Mouse (Mus musculus): ENCODE measurements around the gene Rhot1.

Rhot1 gene

DNA sequence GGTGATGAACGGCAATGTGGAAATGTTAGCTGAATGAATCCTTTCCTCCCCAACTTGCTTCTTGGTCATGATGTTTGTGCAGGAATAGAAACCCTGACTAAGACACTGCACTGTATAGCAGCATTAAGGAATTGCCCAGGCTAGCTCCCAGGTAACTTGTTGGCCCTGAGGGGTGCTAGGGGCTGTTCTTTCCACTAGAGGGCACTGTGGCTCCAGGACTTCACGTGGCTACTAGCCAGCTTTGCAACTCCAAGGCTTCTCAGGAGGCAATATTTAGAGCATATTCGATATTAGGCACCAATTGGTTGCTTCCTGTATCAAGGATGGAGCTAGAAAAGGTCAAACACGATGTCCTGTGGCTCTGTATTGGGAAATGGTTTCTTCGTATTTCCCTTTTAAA, 78.3 kb downstream of the Rhot1 start:
- in situ Hi-C loops (cut with MboI, MseI): no loop called here

DNA sequence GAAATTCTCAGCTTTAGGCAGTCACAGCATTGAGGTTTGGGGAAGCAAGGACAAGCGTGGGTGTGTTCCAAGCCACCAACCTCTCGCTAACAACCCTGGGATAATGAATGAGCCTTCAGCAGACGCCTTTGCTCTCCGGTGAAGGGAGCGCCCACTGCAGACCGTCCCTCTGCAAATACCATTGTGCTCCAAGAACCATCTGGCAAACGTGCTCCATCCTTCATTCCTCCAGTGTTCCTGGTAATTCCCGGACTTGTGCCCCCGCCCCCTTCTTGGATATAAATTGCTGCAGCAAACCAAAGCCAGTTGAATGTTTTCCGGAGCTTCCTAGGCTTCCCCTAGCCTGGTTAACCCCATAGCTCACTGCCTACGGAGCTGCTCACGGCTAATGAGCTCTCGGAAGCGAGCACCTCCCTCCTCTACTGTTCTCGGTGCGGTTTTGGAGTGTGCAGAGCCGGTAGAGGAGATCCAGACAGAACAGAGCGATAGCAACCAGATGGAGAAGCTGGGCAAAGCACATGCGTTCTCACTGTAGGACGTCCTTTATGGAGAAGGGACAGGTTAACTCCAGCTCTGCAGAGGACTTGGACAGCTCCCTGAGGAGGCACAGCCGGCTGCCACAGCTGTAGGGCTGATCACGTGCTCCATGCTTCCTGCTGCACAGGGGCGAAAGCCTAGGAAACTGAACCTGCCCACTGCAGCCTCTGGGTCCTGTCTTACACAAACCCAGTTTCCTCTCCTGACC, 81.1 kb downstream of the Rhot1 start:
- in situ Hi-C loops (cut with MboI, MseI): no loop called here

DNA sequence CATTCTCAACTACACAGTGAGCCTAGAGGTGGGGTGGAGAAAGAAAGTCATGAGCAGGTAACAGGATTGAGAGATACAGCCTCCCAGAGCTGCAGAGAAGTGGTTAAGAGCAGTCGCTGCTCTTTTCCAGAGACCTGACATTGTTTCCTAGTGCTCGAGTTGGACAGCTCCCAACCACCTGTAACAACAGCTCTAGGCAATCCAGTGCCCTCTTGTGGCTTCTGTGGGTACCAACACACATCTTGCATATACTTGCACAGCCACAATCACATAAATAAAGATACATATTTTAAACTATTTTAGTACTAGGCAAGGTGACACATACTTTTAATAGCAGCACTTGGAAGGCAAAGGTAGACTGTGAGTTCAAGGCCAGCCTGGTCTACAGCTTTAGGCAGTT, 82.2 kb downstream of the Rhot1 start:
- in situ Hi-C loops (cut with MboI, MseI): no loop called here

DNA sequence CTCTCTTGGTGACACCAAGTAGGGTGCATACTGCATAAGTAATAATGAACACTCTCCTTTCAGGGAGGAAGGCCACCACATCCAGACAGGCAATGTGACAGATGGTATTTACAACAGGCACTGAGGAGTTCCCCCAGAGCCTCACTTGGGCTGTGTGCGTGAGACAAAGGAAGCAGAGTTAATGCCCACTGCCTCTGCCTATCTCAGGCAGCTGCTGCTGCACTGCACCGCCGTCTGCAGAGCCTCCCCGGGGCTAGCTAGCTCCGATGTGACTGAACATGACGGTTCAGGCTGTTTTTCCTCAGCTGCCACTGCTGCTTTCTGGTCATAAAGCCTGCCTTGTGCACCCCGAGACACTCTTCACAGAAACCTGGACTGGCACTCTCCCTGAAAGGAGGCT, 83.6 kb downstream of the Rhot1 start:
- in situ Hi-C loops (cut with MboI, MseI): no loop called here

DNA sequence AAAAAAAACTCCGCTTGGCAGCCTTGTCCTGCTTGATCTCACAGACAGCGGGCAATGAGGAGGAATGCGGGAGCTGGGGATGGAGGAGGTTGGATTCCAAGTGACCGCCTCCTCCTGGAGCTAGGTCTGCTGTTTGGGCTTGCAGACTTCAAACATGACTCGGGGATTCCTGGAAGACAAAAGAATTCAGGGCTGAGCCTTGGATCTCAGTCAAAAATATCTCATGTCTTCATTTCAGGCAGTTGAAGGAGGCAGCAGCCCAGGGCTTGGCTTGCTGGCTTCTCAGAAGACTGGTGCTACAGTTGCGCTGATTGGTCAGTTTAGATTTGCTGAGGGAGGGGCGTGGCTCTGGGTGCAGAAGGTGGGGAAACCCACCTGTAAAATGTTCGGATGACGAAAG, 86.2 kb downstream of the Rhot1 start:
- in situ Hi-C loops (cut with MboI, MseI): loop anchor here in 1 of 2 experiments (5.0 kb wide), 1 partner anchor 57 kb away; no protein-coding TSS in a partner anchor

DNA sequence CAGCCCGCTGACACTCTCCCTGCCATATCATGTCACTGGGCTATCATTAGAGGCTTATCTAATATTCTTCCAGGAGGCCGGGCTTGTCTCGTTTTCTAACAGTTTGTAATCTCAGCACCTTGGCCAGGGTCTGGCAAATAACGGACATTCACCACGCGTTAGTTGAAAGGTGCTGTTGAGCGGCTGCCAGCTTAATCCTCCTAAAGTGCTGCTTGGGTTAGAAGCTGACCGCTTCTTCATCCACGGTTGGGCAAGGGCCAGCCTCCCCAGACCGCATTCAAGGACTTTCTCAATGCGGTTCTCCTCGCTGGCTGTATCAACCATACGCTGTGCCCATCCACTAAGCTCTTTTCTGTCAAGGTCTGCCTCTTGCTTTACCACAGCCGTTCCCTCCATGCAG, 87.0 kb downstream of the Rhot1 start:
- in situ Hi-C loops (cut with MboI, MseI): loop anchor here in 1 of 2 experiments (5.0 kb wide), 1 partner anchor 57 kb away; no protein-coding TSS in a partner anchor

DNA sequence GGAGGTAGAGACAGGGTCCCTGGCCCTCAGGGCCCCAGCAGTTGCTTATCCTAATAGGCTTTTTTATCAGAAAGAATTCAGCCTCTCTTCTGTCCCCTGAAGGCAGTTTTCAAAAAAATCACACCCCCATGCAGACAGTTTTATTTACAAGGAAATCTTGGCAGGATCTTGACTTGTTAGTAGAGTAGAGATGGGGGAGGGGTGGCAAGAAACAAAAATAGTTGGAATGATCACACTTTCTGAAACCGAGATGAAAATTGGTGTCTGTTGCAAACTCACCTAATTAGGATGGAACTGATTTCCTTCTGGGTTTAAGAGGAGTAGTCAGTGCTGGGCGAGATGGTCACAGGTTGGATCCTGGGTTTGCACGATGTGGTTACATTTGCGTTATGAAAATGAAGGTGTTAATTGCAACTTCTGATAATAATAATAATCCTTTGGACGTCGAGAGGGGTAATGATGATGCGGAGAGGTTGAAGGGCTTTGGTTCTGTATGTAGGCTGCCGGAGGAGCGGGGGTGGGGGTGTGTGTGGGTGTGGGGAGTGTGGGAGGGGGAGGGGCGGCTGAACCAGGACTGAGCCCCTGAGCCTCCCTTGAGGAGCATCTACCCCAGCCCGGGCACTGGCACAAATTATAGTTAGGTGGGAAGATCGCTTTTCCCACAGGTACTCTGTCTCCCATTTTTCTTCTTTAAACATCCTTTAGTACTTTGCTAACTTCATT, 90.9 kb downstream of the Rhot1 start:
- in situ Hi-C loops (cut with MboI, MseI): loop anchor here (5.0 to 10.0 kb wide), 2 partner anchors 53 to 955 kb away; no protein-coding TSS in a partner anchor

DNA sequence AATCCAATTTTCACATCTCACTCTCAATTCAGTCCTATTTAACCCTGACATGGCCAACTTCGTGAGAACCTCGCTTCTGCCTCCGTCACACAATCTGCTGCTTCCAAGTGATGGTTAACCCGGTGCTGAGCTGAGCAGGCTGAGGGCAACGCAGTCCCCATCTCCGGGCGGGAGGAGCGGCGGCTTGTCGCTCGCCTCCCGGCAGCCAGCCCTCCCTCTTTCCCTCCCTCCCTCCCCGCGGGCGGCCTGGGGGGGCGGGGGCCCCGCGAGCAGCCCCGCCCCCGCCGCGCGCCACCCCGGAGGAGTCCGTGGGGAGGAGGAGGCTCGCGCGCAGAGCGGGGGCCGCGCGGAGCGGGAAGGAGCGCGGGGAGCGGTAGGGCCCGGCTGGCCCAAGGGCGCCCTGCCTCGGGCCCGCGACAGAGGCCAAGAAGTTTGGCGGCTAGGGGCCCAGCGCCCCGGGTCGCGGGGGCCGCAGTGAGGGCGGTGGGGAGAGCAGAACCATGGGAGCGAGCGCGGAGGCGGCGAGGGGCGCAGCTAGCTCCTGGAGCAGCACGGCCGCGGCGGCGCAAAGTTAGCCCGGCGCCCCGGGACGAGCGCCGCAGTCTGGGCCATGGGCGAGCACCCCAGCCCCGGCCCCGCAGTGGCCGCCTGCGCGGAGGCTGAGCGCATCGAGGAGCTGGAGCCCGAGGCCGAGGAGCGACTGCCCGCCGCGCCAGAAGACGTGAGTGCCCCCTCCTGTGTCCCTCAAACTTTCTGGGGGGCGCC, 91.9 kb downstream of the Rhot1 start, which contains the start of gene Rhbdl3:
Gene Rhbdl3 (plus strand): TSS at position 362 of the 765 bp plus-strand sequence.
- in situ Hi-C loops (cut with MboI, MseI): loop anchor here in 1 of 2 experiments (10.0 kb wide), 1 partner anchor 956 kb away; no protein-coding TSS in a partner anchor

DNA sequence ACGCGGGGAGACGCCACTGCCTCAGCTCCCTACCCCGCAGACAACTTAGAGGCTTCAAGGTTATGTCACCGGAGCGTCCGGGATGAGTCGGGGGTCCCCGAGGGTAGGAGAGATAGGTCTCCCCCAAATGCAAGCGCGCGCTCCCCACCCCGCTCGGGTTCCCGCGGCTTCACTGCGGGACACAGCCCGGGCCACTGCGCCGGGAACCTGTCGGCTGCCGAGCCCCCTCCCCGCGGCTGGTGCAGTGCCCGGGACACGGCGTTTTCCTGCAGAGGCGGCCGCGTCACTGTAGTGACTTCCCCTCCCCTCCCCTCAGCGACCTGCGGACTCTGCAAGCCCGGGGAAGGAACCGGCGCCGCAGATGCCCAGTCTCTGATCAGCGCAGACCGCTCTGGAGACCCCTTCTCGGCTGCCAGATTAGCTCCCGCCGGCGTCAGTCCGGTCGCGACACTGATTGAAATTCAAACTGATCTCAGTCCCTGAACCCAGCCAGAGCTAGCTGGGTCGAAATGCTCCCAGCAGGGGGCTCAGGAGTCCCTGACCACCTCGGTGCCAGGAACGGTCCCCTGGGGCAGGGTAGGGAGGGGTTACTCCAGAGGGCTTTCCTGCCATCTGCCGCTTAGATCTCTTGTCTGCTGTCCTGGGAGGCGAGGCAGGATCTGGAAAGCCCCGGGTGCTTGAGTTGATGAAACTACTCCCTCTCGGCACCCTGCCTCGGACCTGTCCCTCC, 92.7 kb downstream of the Rhot1 start:
- in situ Hi-C loops (cut with MboI, MseI): loop anchor here in 1 of 2 experiments (10.0 kb wide), 1 partner anchor 957 kb away; no protein-coding TSS in a partner anchor

DNA sequence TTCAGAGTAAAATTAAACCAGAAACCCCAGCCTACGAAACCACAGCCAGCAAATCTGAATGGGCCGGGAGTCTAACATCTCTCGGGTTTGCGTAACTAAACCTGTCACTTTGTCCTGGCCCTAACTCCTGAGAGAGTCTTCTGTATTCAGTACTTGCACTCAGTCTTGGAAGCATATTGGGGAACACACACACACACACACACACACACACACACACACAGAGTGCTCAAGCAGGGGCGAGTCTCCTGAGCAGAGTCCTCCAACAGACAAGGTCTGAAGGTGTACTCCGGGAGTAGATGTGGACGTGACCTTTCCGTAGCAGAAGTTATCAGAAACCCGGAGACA, 93.2 kb downstream of the Rhot1 start:
- in situ Hi-C loops (cut with MboI, MseI): loop anchor here in 1 of 2 experiments (10.0 kb wide), 1 partner anchor 957 kb away; no protein-coding TSS in a partner anchor

DNA sequence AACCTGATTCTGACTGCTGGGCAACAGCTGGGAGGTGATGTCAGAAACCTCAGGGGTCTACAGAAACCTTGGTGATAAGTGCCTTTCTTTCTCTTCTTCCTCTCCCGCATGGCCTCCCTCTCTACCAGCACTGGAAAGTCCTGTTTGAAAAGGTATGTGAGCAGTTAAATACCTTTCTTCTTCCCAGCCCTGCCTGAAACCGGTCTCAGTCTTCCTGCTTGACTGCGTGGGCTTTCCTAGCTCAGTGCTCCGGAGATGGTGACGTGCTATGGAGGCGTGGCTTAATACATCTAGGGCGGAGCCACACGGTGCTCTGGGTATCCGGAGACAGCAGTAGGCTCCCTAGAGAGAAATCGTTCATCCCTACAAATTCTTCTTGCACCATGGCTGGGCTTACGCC, 93.7 kb downstream of the Rhot1 start:
- in situ Hi-C loops (cut with MboI, MseI): loop anchor here in 1 of 2 experiments (10.0 kb wide), 1 partner anchor 958 kb away; no protein-coding TSS in a partner anchor

DNA sequence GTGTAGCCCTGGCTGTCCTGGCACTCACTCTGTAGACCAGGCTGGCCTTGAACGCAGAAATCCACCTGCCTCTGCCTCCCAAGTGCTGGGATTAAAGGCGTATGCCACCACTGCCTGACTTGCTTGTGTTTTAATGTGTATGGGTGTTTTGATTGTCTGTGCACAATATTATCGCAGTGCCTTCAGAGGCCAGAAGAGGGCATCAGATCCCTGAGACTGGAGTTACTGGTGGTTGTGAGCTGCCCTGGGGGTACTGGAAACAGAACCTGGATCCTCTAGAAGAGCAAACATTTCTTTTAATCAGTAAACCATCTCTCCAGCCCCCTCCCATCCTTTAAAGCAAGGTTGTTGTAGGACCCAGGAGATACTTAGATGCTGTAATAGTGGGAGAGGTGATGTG, 94.9 kb downstream of the Rhot1 start:
- in situ Hi-C loops (cut with MboI, MseI): loop anchor here in 1 of 2 experiments (10.0 kb wide), 1 partner anchor 959 kb away; no protein-coding TSS in a partner anchor

DNA sequence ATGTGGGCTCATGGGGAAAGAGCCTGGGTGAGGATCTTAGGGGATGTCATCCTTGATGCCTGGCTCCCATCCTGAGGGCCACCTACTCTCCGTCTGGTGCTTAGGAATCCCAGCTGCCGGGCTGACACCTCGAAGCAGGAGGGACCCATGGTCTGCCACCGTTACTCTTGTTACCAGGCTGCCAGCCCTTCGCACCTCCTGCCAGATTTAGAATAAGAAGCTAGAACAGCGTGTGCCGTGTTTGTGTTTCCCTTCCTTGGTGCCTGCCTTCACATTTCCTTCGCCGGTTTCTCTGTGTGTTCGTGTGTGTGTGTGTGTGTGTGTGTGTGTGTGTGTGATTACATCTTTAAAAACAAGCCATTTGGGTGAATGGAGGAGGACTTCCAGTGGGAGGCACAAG, 96.0 kb downstream of the Rhot1 start:
- in situ Hi-C loops (cut with MboI, MseI): loop anchor here in 1 of 2 experiments (10.0 kb wide), 1 partner anchor 960 kb away; no protein-coding TSS in a partner anchor

DNA sequence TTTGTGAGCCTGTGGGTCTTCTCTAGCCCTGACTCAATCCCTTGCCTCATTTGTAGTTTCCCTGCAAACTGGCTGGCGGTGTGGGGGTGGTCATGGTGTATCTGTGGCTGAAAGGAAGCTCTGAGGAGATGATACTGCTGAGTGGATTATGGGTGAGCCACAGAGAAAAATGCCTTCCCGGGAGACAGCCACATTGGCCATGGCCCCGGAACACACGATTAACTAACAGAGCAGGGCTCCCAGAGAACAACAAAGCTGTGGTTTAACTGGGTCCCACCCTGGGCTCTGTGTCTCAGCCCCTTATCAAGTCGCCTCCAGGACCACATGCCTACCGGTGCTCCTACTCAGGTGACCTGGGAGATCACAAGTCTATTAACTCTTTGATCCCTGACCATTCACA, 99.7 kb downstream of the Rhot1 start:
- in situ Hi-C loops (cut with MboI, MseI): loop anchor here in 1 of 2 experiments (10.0 kb wide), 1 partner anchor 964 kb away; no protein-coding TSS in a partner anchor

DNA sequence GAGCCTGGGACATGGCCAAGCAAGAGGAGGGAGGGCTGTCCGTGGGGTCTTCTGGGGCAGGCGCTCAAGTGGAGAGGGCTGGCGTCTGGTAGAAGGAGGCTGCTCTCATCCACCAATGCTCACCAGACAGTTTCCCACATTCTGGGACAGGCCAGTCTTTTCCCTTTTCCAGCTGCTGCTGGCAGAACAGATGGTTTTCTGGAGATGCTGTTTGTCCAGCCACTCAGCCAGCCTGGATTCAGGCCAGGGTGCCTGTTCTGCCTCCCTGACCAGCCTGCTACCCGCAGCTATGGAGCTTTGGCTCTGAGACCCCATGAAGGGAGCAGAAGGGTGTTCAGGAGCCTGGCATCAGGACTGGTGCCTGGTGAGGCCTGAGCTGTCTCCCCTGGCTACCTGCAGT, 102.5 kb downstream of the Rhot1 start:
- in situ Hi-C loops (cut with MboI, MseI): no loop called here

DNA sequence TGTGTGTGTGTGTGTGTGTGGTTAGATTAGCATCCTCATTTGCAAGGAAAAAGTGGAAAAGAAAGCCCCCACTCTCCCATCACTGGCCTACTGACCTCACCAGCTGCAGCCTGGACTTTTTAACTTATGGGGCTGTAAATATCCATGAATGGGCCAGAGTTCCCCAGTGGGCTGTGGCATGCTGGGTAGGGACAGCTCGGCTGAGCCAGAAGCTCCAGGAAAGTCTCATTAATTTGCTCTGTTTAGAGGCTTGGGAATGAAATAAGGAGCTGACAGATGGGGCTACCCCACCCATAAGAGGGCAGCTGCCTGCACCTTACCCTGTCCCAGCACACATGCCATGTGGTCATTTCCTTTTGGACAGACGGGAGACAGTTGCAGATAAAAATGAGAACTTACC, 103.2 kb downstream of the Rhot1 start:
- in situ Hi-C loops (cut with MboI, MseI): no loop called here

DNA sequence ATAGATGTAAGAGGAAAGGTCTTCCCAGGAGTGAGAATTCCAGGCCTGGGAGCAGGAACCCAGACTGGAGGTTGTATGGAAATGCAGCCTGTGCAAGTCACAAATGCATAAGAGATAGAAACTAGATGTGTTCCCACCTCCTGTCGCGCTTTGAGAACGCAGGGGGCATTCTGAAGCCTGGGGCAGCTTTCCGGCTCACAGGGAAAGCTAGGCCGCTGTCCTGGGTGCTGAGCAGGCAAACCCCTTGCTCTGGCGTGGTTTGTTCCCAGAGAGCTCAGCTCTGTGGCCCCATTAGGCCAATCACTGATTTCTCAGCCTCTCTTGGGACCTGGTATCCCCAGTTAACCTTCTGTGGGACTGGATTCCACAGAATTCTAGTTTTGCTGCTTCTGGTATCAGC, 103.7 kb downstream of the Rhot1 start:
- in situ Hi-C loops (cut with MboI, MseI): no loop called here

DNA sequence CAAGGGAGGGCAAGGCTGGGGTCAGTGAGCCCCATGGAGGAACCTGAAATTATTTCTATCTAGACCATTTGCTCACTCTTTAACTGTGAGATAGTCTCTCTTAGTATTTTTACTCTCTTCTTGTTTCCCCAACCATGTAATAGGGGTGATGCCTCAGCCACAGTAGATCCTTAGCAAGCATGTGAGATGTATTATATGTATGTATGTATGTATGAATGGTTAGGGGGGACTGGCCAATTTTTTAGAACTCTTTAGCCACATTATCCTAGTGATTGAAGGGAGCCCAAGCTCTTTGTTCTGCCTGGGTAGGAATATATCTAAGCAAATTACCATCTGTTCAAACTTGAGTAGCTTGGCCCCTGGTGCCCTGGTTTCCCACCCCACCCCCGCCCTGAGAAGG, 104.6 kb downstream of the Rhot1 start:
- in situ Hi-C loops (cut with MboI, MseI): no loop called here

DNA sequence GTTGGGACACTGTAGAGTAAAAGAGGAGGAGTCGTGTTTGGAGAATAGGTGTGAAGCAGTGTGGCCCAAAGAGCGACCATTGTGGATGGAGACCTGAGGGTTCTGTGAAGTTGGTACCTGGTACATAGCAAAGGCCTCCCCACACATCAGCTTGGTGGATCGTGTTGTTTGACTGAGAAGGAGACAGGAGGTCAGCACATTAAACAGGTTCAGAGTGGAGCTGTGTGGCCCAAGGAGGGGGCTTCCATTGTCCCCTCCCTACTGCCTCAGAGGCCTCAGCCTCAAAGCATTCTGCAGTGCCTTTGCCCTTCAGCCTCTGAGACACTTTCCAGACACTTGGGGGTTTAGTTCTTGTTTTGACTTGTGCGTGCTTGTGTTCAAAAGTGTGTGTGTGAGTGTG, 105.1 kb downstream of the Rhot1 start:
- in situ Hi-C loops (cut with MboI, MseI): no loop called here

DNA sequence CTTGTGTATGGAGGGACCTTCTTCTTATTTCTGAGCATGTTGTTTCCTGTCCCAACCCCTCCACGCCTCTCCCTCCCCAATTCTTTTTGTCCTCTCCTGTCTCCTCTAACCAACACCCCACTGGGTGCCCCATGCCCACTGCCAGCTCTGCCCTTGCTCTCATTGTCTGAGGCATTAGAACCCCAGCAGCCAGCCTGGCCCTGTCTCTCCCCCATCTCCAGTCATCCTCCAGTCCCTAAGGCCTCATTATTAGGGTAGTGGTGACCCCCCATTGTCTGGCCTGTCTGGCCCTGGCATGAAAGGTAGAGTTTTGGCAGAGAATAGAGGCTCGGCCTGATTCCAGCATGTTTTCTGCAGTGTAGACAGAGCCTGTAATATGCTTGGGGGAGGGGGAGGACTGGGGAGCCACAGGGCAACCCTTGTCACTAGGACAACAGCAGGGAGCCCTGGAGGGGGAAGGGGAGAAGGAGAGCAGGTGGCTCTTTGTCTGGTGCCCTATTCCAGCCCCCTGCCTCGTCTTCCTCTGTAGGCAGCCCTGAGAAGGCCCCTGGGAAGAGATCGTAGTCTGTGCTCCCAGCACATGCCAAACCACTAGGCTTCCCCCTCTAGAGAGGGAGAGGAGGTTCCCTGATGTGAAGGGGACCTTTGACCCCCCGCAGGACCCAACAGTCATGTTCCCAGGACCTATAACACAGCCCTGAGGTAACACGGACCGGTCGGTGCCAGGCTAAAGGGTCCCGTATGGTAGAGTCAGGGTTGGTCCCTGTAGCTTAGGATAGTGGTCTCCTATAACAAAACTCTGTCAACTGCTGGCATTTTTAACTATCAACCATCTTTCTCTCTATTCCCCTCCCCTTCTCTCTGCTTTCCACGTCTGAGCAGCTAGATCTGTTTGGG, 107.2 kb downstream of the Rhot1 start:
- in situ Hi-C loops (cut with MboI, MseI): no loop called here
